Mouse (Mus musculus): ENCODE results near the gene Nenf. TPM values are rescaled to one million over a fixed set of nuclear protein-coding genes. Genes with fewer than 3 reads are reported as not detected.

The Nenf gene
- total RNA-seq (2014; rRNA removed) (21.0 and 24.3 TPM in 2 replicates), polyA plus RNA-seq (2012; rRNA removed) (22.2 and 31.5 TPM in 2 replicates)

- H3K9ac ChIP-seq (ENCODE audit: low read depth, low read length), result peak within 1 kb of the TSS; percentile 92
- H3K27ac ChIP-seq (replicated peaks; ENCODE audit: insufficient read depth, low read depth, low read length), result no peak within 1 kb of the TSS; the same call in 1 of the 2 replicates
- 3% methylated on average over 54 of the region's 54 CpGs for WGBS
- H3K79me2 ChIP-seq (ENCODE audit: control insufficient read depth, insufficient read depth, low read length), result no peaks in the 10 kb centered on the region
- H3K4me1 ChIP-seq (ENCODE audit: control insufficient read depth, insufficient read depth, low read length), result peaks cover 7% of the 10 kb centered on the region; the same call in 1 of the 2 replicates
- TF ChIP-seq CTCF (IDR thresholded peaks at IDR 0.05; ENCODE audit: low read depth, low read length) (peak; percentile 34; the same call in 1 of the 2 replicates), POLR2A (IDR thresholded peaks at IDR 0.05; ENCODE audit: extremely low read depth, insufficient read depth, low read length) (no peak)
- DNase-seq (ENCODE audit: extremely low read depth, low read depth, low spot score), result no peak
- no peaks in the 10 kb centered on the region for H3K36me3 ChIP-seq (ENCODE audit: control insufficient read depth, insufficient read depth, low read length)
- peak within 1 kb of the TSS; percentile 82 for H3K4me3 ChIP-seq (ENCODE audit: insufficient read depth, low read depth, low read length)
- no peaks in the 10 kb centered on the region for H3K27me3 ChIP-seq (ENCODE audit: control insufficient read depth, insufficient read depth, low read length)
Measured at GRCm38 (mm10) chr1:191317591-191318196, at the start of gene Nenf. TSS of gene Nenf (minus strand) at chr1:191318194.

DNA sequence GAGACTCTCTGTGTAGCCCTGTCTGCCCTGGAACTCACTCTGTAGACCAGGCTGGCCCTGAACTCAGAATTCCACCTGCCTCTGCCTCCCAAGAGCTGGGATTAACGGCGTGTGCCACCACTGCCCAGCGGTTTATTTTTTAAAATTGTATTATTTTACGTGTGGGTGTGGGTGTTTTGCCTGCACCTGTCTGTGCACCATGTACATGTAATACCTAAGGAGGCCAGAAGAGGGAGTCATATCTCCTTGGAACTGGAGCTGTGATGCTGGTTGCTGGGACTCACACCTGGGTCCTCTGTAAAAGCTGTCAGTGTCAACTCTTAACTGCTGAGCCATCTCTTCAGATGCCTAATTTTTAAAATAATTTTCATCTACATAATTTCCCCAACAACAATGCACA lies 46.5 kb upstream of the Nenf start:
- H3K27me3 ChIP-seq (ENCODE audit: control insufficient read depth, insufficient read depth, low read length), result no peaks in the 10 kb centered on the region
- peaks cover 49% of the 10 kb centered on the region for H3K36me3 ChIP-seq (ENCODE audit: control insufficient read depth, insufficient read depth, low read length)
- no peak overlapping the region for H3K27ac ChIP-seq (replicated peaks; ENCODE audit: insufficient read depth, low read depth, low read length)
- H3K4me1 ChIP-seq (ENCODE audit: control insufficient read depth, insufficient read depth, low read length), result peaks cover 9% of the 10 kb centered on the region; the same call in 1 of the 2 replicates
- no peak for TF ChIP-seq POLR2A (IDR thresholded peaks at IDR 0.05; ENCODE audit: extremely low read depth, insufficient read depth, low read length)
- peak; percentile 32; the same call in 1 of the 2 replicates for TF ChIP-seq CTCF (IDR thresholded peaks at IDR 0.05; ENCODE audit: low read depth, low read length)
- H3K9ac ChIP-seq (ENCODE audit: low read depth, low read length), result no peak overlapping the region
- H3K4me3 ChIP-seq (ENCODE audit: insufficient read depth, low read depth, low read length), result no peak overlapping the region
- 67% methylated on average over 4 of the region's 4 CpGs for WGBS
- peak; percentile 52 for DNase-seq (ENCODE audit: extremely low read depth, low read depth, low spot score)
- H3K79me2 ChIP-seq (ENCODE audit: control insufficient read depth, insufficient read depth, low read length), result peaks cover 21% of the 10 kb centered on the region; the same call in 1 of the 2 replicates

DNA sequence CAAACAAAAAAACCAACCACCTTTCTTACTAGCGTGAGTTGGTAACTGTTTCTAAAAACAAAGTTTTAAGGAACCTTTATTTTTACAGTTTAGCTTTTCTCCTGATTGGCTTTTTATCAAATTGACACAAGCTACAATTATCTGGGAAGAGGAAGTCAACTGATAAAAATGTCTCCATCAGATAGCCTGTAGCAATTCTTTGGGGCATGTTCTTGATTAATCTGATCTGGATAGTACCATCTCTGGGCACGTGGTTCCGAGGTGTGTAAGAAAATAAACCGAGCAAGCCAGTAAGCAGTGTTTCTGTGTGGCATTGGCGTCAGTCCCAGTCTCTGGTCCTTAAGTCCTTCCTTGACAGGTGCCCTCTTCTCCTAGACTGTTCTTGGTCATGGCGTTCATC lies 44.4 kb upstream of the Nenf start:
- no peak overlapping the region for H3K27ac ChIP-seq (replicated peaks; ENCODE audit: insufficient read depth, low read depth, low read length)
- DNase-seq (ENCODE audit: extremely low read depth, low read depth, low spot score), result peak; percentile 46
- no peak overlapping the region for H3K4me3 ChIP-seq (ENCODE audit: insufficient read depth, low read depth, low read length)
- TF ChIP-seq CTCF (IDR thresholded peaks at IDR 0.05; ENCODE audit: low read depth, low read length) (no peak), POLR2A (IDR thresholded peaks at IDR 0.05; ENCODE audit: extremely low read depth, insufficient read depth, low read length) (no peak)
- H3K4me1 ChIP-seq (ENCODE audit: control insufficient read depth, insufficient read depth, low read length), result peaks cover 9% of the 10 kb centered on the region; the same call in 1 of the 2 replicates
- WGBS, result 65% methylated on average over 6 of the region's 6 CpGs
- no peaks in the 10 kb centered on the region for H3K27me3 ChIP-seq (ENCODE audit: control insufficient read depth, insufficient read depth, low read length)
- H3K9ac ChIP-seq (ENCODE audit: low read depth, low read length), result no peak overlapping the region
- peaks cover 58% of the 10 kb centered on the region for H3K36me3 ChIP-seq (ENCODE audit: control insufficient read depth, insufficient read depth, low read length)
- H3K79me2 ChIP-seq (ENCODE audit: control insufficient read depth, insufficient read depth, low read length), result peaks cover 21% of the 10 kb centered on the region; the same call in 1 of the 2 replicates

GRCm38 (mm10) chr1:191359478-191359877 lies 41.5 kb upstream of the Nenf start:
- no peak for DNase-seq (ENCODE audit: extremely low read depth, low read depth, low spot score)
- no peaks in the 10 kb centered on the region for H3K27me3 ChIP-seq (ENCODE audit: control insufficient read depth, insufficient read depth, low read length)
- H3K79me2 ChIP-seq (ENCODE audit: control insufficient read depth, insufficient read depth, low read length), result peaks cover 9% of the 10 kb centered on the region; the same call in 1 of the 2 replicates
- peaks cover 69% of the 10 kb centered on the region for H3K36me3 ChIP-seq (ENCODE audit: control insufficient read depth, insufficient read depth, low read length)
- TF ChIP-seq POLR2A (IDR thresholded peaks at IDR 0.05; ENCODE audit: extremely low read depth, insufficient read depth, low read length) (no peak), CTCF (IDR thresholded peaks at IDR 0.05; ENCODE audit: low read depth, low read length) (no peak)
- H3K9ac ChIP-seq (ENCODE audit: low read depth, low read length), result no peak overlapping the region
- H3K4me1 ChIP-seq (ENCODE audit: control insufficient read depth, insufficient read depth, low read length), result peaks cover 9% of the 10 kb centered on the region; the same call in 1 of the 2 replicates
- 88% methylated on average over 7 of the region's 7 CpGs for WGBS
- H3K4me3 ChIP-seq (ENCODE audit: insufficient read depth, low read depth, low read length), result no peak overlapping the region
- no peak overlapping the region for H3K27ac ChIP-seq (replicated peaks; ENCODE audit: insufficient read depth, low read depth, low read length)

GRCm38 (mm10) chr1:191356936-191357335 lies 38.9 kb upstream of the Nenf start:
- DNase-seq (ENCODE audit: extremely low read depth, low read depth, low spot score), result no peak
- Histone ChIP-seq H3K27ac (replicated peaks; ENCODE audit: insufficient read depth, low read depth, low read length) (no peak overlapping the region), H3K4me1 (ENCODE audit: control insufficient read depth, insufficient read depth, low read length) (peaks cover 4% of the 10 kb centered on the region; the same call in 1 of the 2 replicates), H3K27me3 (ENCODE audit: control insufficient read depth, insufficient read depth, low read length) (no peaks in the 10 kb centered on the region), H3K9ac (ENCODE audit: low read depth, low read length) (no peak overlapping the region), H3K36me3 (ENCODE audit: control insufficient read depth, insufficient read depth, low read length) (peaks cover 73% of the 10 kb centered on the region), H3K4me3 (ENCODE audit: insufficient read depth, low read depth, low read length) (no peak overlapping the region), H3K79me2 (ENCODE audit: control insufficient read depth, insufficient read depth, low read length) (peaks cover 3% of the 10 kb centered on the region; the same call in 1 of the 2 replicates)
- TF ChIP-seq POLR2A (IDR thresholded peaks at IDR 0.05; ENCODE audit: extremely low read depth, insufficient read depth, low read length) (no peak), CTCF (IDR thresholded peaks at IDR 0.05; ENCODE audit: low read depth, low read length) (no peak)
- WGBS, result 76% methylated on average over 1 of the region's 1 CpGs

- Histone ChIP-seq H3K4me1 (ENCODE audit: control insufficient read depth, insufficient read depth, low read length) (no peaks in the 10 kb centered on the region), H3K4me3 (ENCODE audit: insufficient read depth, low read depth, low read length) (no peak overlapping the region), H3K79me2 (ENCODE audit: control insufficient read depth, insufficient read depth, low read length) (no peaks in the 10 kb centered on the region), H3K27ac (replicated peaks; ENCODE audit: insufficient read depth, low read depth, low read length) (no peak overlapping the region), H3K9ac (ENCODE audit: low read depth, low read length) (no peak overlapping the region), H3K27me3 (ENCODE audit: control insufficient read depth, insufficient read depth, low read length) (no peaks in the 10 kb centered on the region), H3K36me3 (ENCODE audit: control insufficient read depth, insufficient read depth, low read length) (peaks cover 59% of the 10 kb centered on the region)
- DNase-seq (ENCODE audit: extremely low read depth, low read depth, low spot score), result no peak
- 95% methylated on average over 4 of the region's 4 CpGs for WGBS
- TF ChIP-seq CTCF (IDR thresholded peaks at IDR 0.05; ENCODE audit: low read depth, low read length) (no peak), POLR2A (IDR thresholded peaks at IDR 0.05; ENCODE audit: extremely low read depth, insufficient read depth, low read length) (no peak)
Measured at GRCm38 (mm10) chr1:191353836-191354235, 35.8 kb upstream of the Nenf start.
